In the genomic region with DNA sequence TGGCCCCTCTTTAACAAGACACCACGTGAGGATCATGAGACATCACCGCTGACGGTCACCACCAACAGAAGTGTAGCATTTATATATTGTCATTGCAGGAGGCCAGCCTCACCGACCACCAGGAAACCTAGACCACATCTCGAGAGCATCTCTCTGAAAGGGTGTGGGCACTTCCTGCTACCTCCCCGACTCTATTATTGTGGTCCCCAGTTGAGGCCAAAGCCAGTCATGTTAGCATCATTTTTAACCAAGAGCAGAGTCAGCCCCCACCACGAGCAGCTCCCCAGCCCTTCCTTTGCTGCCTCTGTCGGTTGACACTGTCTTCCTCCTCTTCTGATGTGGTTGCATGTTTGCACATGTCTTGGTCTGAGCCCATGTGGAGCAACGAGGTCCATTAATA, we compare ENCODE assay signal across 18 mouse cellular contexts.
DNase-seq lines count a peak whose midpoint lies in the region; ATAC-seq and TF ChIP-seq lines count a peak whose summit lies in the region.
"Had no signal": no experiment of that assay in that cellular context is flagged by ENCODE, and none has a peak within 500 bp of the region (broad histone marks: within the 10 kb centered on the region; RNA-seq: fewer than 3 reads in every experiment).

No protein-coding gene starts in this region.

- H3K4me1 ChIP-seq in liver, postnatal 0 days (ENCODE audit: insufficient read depth) = no peaks in the 10 kb centered on the region
- H3K4me1 ChIP-seq: liver, embryonic 12.5 days; neural tube, embryonic 15.5 days; stomach, embryonic 15.5 days had no signal

- H3K27me3 ChIP-seq in liver, postnatal 0 days (ENCODE audit: insufficient read depth, low read length) = no peaks in the 10 kb centered on the region
- H3K27me3 ChIP-seq: embryonic facial prominence, embryonic 13.5 days; liver, embryonic 12.5 days; neural tube, embryonic 15.5 days; stomach, embryonic 15.5 days had no signal

- no peak for TF ChIP-seq CTCF in liver, postnatal 0 days (IDR thresholded peaks at IDR 0.05; ENCODE audit: low read depth)

- H3K4me2 ChIP-seq in liver, postnatal 0 days (ENCODE audit: low read depth, low read length) = no peak overlapping the region
- H3K4me2 ChIP-seq: embryonic facial prominence, embryonic 13.5 days; liver, embryonic 12.5 days; neural tube, embryonic 15.5 days; stomach, embryonic 15.5 days had no signal

- H3K36me3 ChIP-seq in liver, postnatal 0 days (replicated peaks; ENCODE audit: insufficient read depth, low read length) = no peaks in the 10 kb centered on the region
- H3K36me3 ChIP-seq: embryonic facial prominence, embryonic 13.5 days; liver, embryonic 12.5 days; neural tube, embryonic 15.5 days; stomach, embryonic 15.5 days had no signal

- WGBS in liver, postnatal 0 days (ENCODE audit: insufficient replicate concordance) = 34% methylated on average over 9 of the region's 9 CpGs

- H3K9ac ChIP-seq in liver, postnatal 0 days (replicated peaks) = no peak overlapping the region
- H3K9ac ChIP-seq: embryonic facial prominence, embryonic 13.5 days; liver, embryonic 12.5 days; neural tube, embryonic 15.5 days; stomach, embryonic 15.5 days had no signal

- peak; percentile 89 for ATAC-seq in megakaryocyte, adult 5-6 weeks (ENCODE audit: poor library complexity, severe bottlenecking)
- ATAC-seq in liver, postnatal 0 days = no peak
- ATAC-seq: forebrain, embryonic 16.5 days; intestine, embryonic 16.5 days; liver, embryonic 12.5 days had no signal

- TF ChIP-seq EP300 in liver, postnatal 0 days (IDR thresholded peaks at IDR 0.05; ENCODE audit: low read depth) = no peak

- no peak overlapping the region for H3K4me3 ChIP-seq in liver, postnatal 0 days (ENCODE audit: low read depth, low read length)
- H3K4me3 ChIP-seq: embryonic facial prominence, embryonic 13.5 days; gastrocnemius, adult 2 months; liver, embryonic 12.5 days; neural tube, embryonic 15.5 days; stomach, embryonic 15.5 days had no signal

- H3K9me3 ChIP-seq in liver, postnatal 0 days (ENCODE audit: low read length) = no peaks in the 10 kb centered on the region
- H3K9me3 ChIP-seq: embryonic facial prominence, embryonic 13.5 days; liver, embryonic 12.5 days; neural tube, embryonic 15.5 days; stomach, embryonic 15.5 days had no signal

- peak; percentile 81 for DNase-seq in CD4-positive helper T cell, adult 2 months (ENCODE audit: low read depth, low spot score)
- DNase-seq in T-cell, adult 2 months (ENCODE audit: low spot score) = peak; percentile 73
- peak; percentile 60 for DNase-seq in thymus, postnatal 0 days (ENCODE audit: low spot score)
- no peak for DNase-seq in liver, postnatal 0 days
- no peak for DNase-seq in right cerebral cortex, postnatal 14 days
- DNase-seq in kidney, adult 9 months = no peak
- DNase-seq in urinary bladder, postnatal 25 days (ENCODE audit: low spot score) = no peak
- DNase-seq: cerebellum, adult 18-20 months; gastrocnemius, adult 2 months; left cerebral cortex, postnatal 4 days; retina, postnatal 1 day had no signal

- H3K27ac ChIP-seq in liver, postnatal 0 days (ENCODE audit: low read depth) = no peak overlapping the region
- H3K27ac ChIP-seq: embryonic facial prominence, embryonic 13.5 days; gastrocnemius, adult 2 months; liver, embryonic 12.5 days; neural tube, embryonic 15.5 days; stomach, embryonic 15.5 days had no signal

Comparison
In these comparisons a context has a peak if more than half of its experiments do, and no peak if none do; other contexts are left out.
1. DNase-seq: peak in CD4-positive helper T cell, adult 2 months (single experiment), T-cell, adult 2 months (single experiment) and thymus, postnatal 0 days (single experiment); none in liver, postnatal 0 days (single experiment), right cerebral cortex, postnatal 14 days (single experiment), kidney, adult 9 months (single experiment) and urinary bladder, postnatal 25 days (single experiment).